Mouse (Mus musculus): ENCODE results near the gene Sgms2. TPM values are rescaled to one million over a fixed set of nuclear protein-coding genes. Genes with fewer than 3 reads are reported as not detected.

The Sgms2 gene
- total and polyA plus RNA-seq, 3 experiments, result not detected

DNA sequence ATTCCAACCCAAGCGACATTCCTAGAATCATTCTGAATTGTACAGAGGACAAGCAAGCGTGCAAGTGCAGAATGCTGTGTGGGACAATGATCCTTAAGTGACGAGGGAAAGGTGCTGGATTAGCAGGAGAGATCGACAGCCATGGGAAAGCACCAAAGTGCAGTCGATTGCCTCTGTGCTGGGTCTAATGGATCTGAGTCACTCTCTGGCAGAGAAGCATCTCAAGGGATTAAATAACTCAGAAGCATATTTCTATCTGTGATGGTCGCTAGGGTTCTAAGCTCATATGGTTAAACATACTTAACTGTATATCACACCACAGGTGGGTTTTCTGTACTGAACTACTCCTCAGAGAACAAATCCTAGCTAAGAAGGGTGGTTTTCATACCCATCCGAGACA is 118.2 kb downstream of the Sgms2 start:
- H3K79me2 ChIP-seq (replicated peaks; ENCODE audit: control insufficient read depth, extremely low read depth, insufficient read depth, poor library complexity, severe bottlenecking), result no peaks in the 10 kb centered on the region
- no peak overlapping the region for H3K4me3 ChIP-seq (replicated peaks in 1 of 3; ENCODE audit: low read depth in 2 of 3, low read length in 2 of 3, poor library complexity in 1 of 3)
- dilution Hi-C loops (cut with MboI; ENCODE audit: extremely low pct_ligation_motif_present, extremely low pct_unique_long_range_greater_than_20kb, low sequenced_read_pairs), result no loop called here
- TF ChIP-seq TBP (conservative IDR thresholded peaks at IDR 0.05; ENCODE audit: low read depth, low read length) (no peak), ZC3H11A (IDR thresholded peaks at IDR 0.05; ENCODE audit: low read depth, low read length) (no peak), HCFC1 (IDR thresholded peaks at IDR 0.05; ENCODE audit: low read depth, low read length) (no peak), EP300 (IDR thresholded peaks at IDR 0.05; ENCODE audit: low read length) (no peak), USF2 (conservative IDR thresholded peaks at IDR 0.05; ENCODE audit: low read depth, low read length) (no peak), ZNF384 (IDR thresholded peaks at IDR 0.05; ENCODE audit: low read depth, low read length) (no peak), ELF1 (IDR thresholded peaks at IDR 0.05; ENCODE audit: low read depth, low read length) (no peak)
- in situ Hi-C loops (cut with MboI; ENCODE audit: low pct_ligation_motif_present, low pct_unique_long_range_greater_than_20kb, low sequenced_read_pairs), result no loop called here
- H3K27me3 ChIP-seq (replicated peaks), result no peaks in the 10 kb centered on the region
- no peaks in the 10 kb centered on the region for H3K4me1 ChIP-seq (ENCODE audit: control insufficient read depth in 1 of 2, insufficient read depth in 2 of 2)
- no peak overlapping the region for H3K4me2 ChIP-seq (ENCODE audit: insufficient read depth, low read depth, poor library complexity, severe bottlenecking)
- H3K27ac ChIP-seq (ENCODE audit: insufficient read depth, low read depth), result no peak overlapping the region
- no peaks in the 10 kb centered on the region for H3K36me3 ChIP-seq (replicated peaks in 1 of 2; ENCODE audit: control insufficient read depth in 1 of 2, insufficient read depth in 1 of 2, low read length in 1 of 2)
- DNase-seq (ENCODE audit: extremely low read depth), result no peak
- no peaks in the 10 kb centered on the region for H3K9me3 ChIP-seq (replicated peaks; ENCODE audit: low read length)
- H3K9ac ChIP-seq (ENCODE audit: insufficient read depth, low read depth), result no peak overlapping the region

DNA sequence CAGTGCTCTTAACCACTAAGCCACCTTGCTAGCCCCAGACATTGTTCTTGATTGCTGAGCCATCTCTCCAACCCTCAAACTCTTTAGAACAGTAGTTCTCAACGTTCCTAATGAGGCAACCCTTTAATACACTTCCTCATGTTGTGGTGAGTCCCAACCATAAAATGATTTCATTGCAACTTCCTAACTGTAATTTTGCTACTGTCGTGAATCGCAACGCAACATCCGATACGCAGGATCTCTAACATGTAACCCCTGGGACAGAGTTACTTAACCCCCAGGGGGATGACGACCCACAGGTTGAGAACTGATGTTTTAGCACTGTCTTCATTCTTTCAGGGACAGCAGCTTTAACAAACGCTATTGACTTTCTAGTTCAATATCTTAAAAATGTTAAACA is 122.5 kb downstream of the Sgms2 start:
- Histone ChIP-seq H3K36me3 (replicated peaks in 1 of 2; ENCODE audit: control insufficient read depth in 1 of 2, insufficient read depth in 1 of 2, low read length in 1 of 2) (no peaks in the 10 kb centered on the region), H3K27me3 (replicated peaks) (no peaks in the 10 kb centered on the region), H3K9ac (ENCODE audit: insufficient read depth, low read depth) (no peak overlapping the region), H3K9me3 (replicated peaks; ENCODE audit: low read length) (no peaks in the 10 kb centered on the region), H3K4me1 (ENCODE audit: control insufficient read depth in 1 of 2, insufficient read depth in 2 of 2) (no peaks in the 10 kb centered on the region), H3K4me3 (replicated peaks in 1 of 3; ENCODE audit: low read depth in 2 of 3, low read length in 2 of 3, poor library complexity in 1 of 3) (no peak overlapping the region), H3K79me2 (replicated peaks; ENCODE audit: control insufficient read depth, extremely low read depth, insufficient read depth, poor library complexity, severe bottlenecking) (no peaks in the 10 kb centered on the region), H3K27ac (ENCODE audit: insufficient read depth, low read depth) (no peak overlapping the region), H3K4me2 (ENCODE audit: insufficient read depth, low read depth, poor library complexity, severe bottlenecking) (no peak overlapping the region)
- in situ Hi-C loops (cut with MboI; ENCODE audit: low pct_ligation_motif_present, low pct_unique_long_range_greater_than_20kb, low sequenced_read_pairs) (no loop called here), dilution Hi-C loops (cut with MboI; ENCODE audit: extremely low pct_ligation_motif_present, extremely low pct_unique_long_range_greater_than_20kb, low sequenced_read_pairs) (no loop called here)
- TF ChIP-seq BHLHE40 (IDR thresholded peaks at IDR 0.05; ENCODE audit: low read depth, low read length) (no peak), NELFE (IDR thresholded peaks at IDR 0.05; ENCODE audit: low read depth, low read length) (no peak), CHD2 (IDR thresholded peaks at IDR 0.05; ENCODE audit: low read length) (no peak), SMC3 (IDR thresholded peaks at IDR 0.05; ENCODE audit: low read depth, low read length) (no peak), IRF4 (IDR thresholded peaks at IDR 0.05; ENCODE audit: low read depth, low read length) (no peak), JUN (IDR thresholded peaks at IDR 0.05; ENCODE audit: insufficient read depth, low read depth, low read length) (no peak), TBP (conservative IDR thresholded peaks at IDR 0.05; ENCODE audit: low read depth, low read length) (no peak), CHD1 (IDR thresholded peaks at IDR 0.05; ENCODE audit: low read depth, low read length) (no peak), USF2 (conservative IDR thresholded peaks at IDR 0.05; ENCODE audit: low read depth, low read length) (no peak), NRF1 (IDR thresholded peaks at IDR 0.05; ENCODE audit: low read depth, low read length) (no peak), ETS1 (conservative IDR thresholded peaks at IDR 0.05; ENCODE audit: low read depth, low read length) (no peak), MAZ (IDR thresholded peaks at IDR 0.05; ENCODE audit: low read depth, low read length) (no peak), EP300 (IDR thresholded peaks at IDR 0.05; ENCODE audit: low read length) (no peak), MXI1 (IDR thresholded peaks at IDR 0.05; ENCODE audit: low read depth, low read length) (no peak), TCF12 (IDR thresholded peaks at IDR 0.05; ENCODE audit: low read depth, low read length) (no peak), ELF1 (IDR thresholded peaks at IDR 0.05; ENCODE audit: low read depth, low read length) (no peak), MAFK (IDR thresholded peaks at IDR 0.05; ENCODE audit: insufficient replicate concordance, low read length) (no peak), MEF2A (IDR thresholded peaks at IDR 0.05; ENCODE audit: borderline replicate concordance, low read depth, low read length) (no peak), MYC (IDR thresholded peaks at IDR 0.05; ENCODE audit: low read depth, low read length) (no peak)
- no peak for DNase-seq (ENCODE audit: extremely low read depth)

Measured in CH12.LX (cell line).